Mouse (Mus musculus): Measurements from ENCODE around the gene Btnl9. TPM values are rescaled to one million over a fixed set of nuclear protein-coding genes. Genes with fewer than 3 reads are reported as not detected.
"Not testable (repeated sequence)": the region's sequence is repeated elsewhere in the genome, so short reads cannot be mapped to it uniquely, and the experiment has no call there.

Gene Btnl9
- polyA plus RNA-seq, 1 experiment from 2014 or later = 0.39 TPM

DNA sequence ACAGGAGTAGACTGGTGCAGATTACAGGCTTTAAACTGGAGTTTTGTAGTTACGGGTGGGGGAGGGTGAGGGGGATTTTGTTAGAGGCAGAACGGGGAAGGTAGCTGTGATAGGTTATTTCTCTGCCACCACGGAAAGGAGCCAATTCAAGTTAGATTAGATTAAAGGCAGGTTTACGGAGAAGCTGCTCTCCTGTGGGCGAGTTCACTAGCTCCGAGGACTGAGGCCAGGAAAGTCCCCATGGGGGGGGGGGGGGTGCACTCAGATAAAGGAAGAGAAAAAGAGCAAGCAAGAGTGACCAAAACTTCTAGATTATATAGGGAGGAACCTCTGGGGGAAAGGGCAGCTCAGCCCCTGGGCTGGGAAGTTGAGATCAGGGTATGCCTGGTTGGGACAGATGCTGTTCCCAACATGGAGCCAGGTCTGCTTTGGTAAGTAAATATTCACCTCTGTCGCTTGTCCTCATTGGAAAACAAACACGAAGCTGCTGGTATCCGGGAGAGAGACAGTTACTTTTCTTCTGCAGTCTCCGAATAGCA is 15.6 kb upstream of the Btnl9 start:
- H3K4me1 ChIP-seq = peaks cover 9% of the 10 kb centered on the region
- peak overlapping the region; percentile 87 for H3K4me3 ChIP-seq
- WGBS = 6% methylated on average over 10 of the region's 10 CpGs
- no peaks in the 10 kb centered on the region for H3K27me3 ChIP-seq (replicated peaks)
- H3K9ac ChIP-seq = peak overlapping the region; percentile 98
- no peaks in the 10 kb centered on the region for H3K9me3 ChIP-seq
- ATAC-seq (ENCODE audit: low FRiP score, low read depth) = peak; percentile 38
- peak overlapping the region; percentile 82 for H3K4me2 ChIP-seq (replicated peaks)
- H3K27ac ChIP-seq = no peak overlapping the region
- H3K36me3 ChIP-seq = peaks cover 3% of the 10 kb centered on the region; the same call in 1 of the 2 replicates

DNA sequence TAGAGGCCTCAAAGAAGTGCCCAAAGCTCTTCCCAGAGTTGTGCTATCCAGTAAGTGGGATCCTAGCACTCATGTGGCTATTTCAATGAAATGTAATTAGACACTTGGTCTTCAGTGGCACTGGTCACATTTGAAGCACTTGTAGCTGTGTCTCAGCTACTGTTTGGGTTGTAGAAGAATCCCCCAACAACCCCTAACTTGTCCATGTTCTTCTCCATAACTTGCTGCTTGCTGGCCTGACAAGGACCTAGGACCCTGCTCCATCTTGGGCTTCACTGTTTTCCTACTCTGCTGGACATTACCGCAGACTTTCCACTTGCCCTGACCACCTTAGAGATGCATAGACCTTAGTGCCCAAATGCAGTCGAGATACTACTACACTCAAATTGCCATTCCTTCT is 15.1 kb upstream of the Btnl9 start:
- no peak overlapping the region for H3K27ac ChIP-seq
- H3K4me3 ChIP-seq = 0 out of 2 replicates have a peak overlapping the region, but pooled peaks have one; percentile 87
- H3K9ac ChIP-seq = peak overlapping the region; percentile 98
- no peak for ATAC-seq (ENCODE audit: low FRiP score, low read depth)
- peaks cover 9% of the 10 kb centered on the region for H3K4me1 ChIP-seq
- H3K27me3 ChIP-seq (replicated peaks) = no peaks in the 10 kb centered on the region
- H3K9me3 ChIP-seq = no peaks in the 10 kb centered on the region
- WGBS = 71% methylated on average over 2 of the region's 2 CpGs
- peak overlapping the region; percentile 82 for H3K4me2 ChIP-seq (replicated peaks)
- H3K36me3 ChIP-seq = peaks cover 3% of the 10 kb centered on the region; the same call in 1 of the 2 replicates

DNA sequence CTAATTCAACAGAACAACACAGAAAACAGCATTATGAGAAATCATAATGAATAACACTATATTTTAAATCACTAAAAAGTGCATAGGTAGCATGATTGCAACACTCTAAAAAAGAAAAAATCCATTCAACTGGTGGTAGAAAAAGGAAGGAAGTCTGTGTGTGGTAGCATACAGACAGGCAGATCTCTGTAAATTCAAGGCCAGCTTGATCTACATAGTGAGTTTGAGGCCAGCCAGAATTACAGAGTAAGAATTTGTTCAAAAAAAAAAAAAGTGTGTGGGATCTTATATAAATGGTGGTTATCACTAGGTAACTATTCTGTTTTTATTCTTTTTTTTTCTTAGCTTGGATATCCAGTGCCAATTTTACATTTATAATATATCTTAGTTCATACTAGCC is 14.2 kb upstream of the Btnl9 start:
- Histone ChIP-seq H3K9ac (no peak overlapping the region), H3K4me2 (replicated peaks) (no peak overlapping the region), H3K27ac (no peak overlapping the region), H3K27me3 (replicated peaks) (no peaks in the 10 kb centered on the region), H3K4me3 (no peak overlapping the region), H3K9me3 (no peaks in the 10 kb centered on the region), H3K4me1 (peaks cover 9% of the 10 kb centered on the region), H3K36me3 (no peaks in the 10 kb centered on the region)
- ATAC-seq (ENCODE audit: low FRiP score, low read depth) = no peak

DNA sequence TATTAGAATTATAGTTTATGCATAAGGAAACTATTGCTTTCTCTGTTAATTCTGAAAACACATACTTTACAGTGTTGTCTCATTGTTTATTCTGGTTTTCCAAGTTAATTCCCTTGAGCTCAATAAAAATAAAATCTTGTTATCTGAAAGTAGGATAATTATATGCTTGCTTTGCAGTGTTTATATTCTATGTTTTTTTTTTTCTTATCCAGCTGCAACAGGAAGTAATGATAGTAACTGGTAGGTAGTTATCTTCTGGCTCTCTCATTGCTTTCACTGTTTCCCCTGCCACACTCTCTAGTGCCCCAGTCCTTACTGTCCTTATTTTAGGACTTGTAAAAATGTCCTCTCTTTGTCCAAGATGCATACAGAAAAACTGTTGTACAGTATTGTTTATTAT is 13.7 kb upstream of the Btnl9 start:
- no peak for ATAC-seq (ENCODE audit: low FRiP score, low read depth)
- Histone ChIP-seq H3K27me3 (replicated peaks) (no peaks in the 10 kb centered on the region), H3K9ac (no peak overlapping the region), H3K36me3 (no peaks in the 10 kb centered on the region), H3K4me2 (replicated peaks) (no peak overlapping the region), H3K27ac (no peak overlapping the region), H3K4me3 (no peak overlapping the region), H3K4me1 (peaks cover 9% of the 10 kb centered on the region), H3K9me3 (no peaks in the 10 kb centered on the region)

DNA sequence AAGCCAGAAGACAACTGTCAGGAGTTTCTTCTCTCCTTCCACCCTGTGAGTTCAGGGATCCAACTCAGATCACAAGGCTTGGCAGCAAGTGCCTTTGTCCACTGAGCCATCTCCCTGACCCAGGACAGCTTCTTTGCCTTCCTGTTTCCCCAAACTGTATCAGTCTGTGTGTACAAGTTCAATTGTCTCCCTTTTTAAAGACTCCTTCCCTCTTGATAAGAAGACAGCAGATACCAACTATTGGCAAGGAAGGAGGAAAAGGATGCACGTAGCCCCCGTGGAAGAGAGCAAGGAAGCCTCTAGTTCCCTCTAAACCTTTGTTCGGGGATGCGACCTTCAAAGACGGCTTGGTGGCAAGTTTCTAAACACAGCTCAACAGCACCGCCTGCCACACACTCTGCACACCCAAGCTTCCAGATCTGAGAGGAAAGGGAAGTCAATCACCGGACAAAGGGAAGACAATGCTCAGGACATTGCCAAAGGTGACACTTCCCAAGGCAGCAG is 8.9 kb upstream of the Btnl9 start:
- no peaks in the 10 kb centered on the region for H3K27me3 ChIP-seq (replicated peaks)
- H3K27ac ChIP-seq = no peak overlapping the region
- no peak overlapping the region for H3K4me3 ChIP-seq
- no peak for ATAC-seq (ENCODE audit: low FRiP score, low read depth)
- no peak overlapping the region for H3K9ac ChIP-seq
- no peaks in the 10 kb centered on the region for H3K9me3 ChIP-seq
- 88% methylated on average over 7 of the region's 7 CpGs for WGBS
- no peaks in the 10 kb centered on the region for H3K4me1 ChIP-seq
- H3K36me3 ChIP-seq = no peaks in the 10 kb centered on the region
- no peak overlapping the region for H3K4me2 ChIP-seq (replicated peaks)

DNA sequence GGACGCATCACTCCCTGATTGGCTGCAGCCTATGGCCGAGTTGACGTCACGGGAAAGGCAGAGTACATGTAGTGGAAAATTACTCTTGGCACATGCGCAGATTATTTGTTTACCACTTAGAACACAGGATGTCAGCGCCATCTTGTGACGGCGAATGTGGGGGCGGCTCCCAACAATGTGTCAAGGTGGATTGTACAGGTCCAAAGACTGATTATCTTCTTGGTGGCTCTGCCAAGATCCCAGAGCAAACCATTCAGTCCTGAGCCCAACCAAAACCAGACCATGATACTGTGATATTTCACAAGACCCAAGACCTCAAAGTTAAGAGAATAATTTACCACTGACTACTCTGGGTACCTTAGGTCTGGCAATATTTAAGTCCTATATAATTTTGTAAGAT is 7.8 kb upstream of the Btnl9 start:
- 97% methylated on average over 9 of the region's 9 CpGs for WGBS
- ATAC-seq (ENCODE audit: low FRiP score, low read depth); H3K4me3 ChIP-seq: not testable (repeated sequence)

DNA sequence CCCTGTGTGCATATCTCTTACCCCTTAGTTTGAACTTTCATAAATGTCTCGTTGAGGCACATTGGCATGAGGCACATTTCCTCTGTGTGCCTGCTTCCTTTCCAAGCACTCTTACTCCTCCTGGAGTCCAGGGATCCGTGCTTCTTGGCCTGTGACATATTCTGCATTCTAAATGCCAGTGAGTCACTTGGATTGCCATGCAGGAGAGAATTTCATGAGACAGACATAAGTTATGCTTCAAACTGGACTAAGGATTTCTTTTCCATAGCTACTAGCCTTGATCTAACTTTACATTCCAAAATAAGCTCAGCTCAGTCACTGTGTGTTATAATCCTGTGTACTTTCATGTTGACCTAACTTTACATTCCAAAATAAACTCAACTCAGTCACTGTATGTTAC is 4.1 kb upstream of the Btnl9 start:
- H3K4me1 ChIP-seq = no peaks in the 10 kb centered on the region
- H3K4me2 ChIP-seq (replicated peaks) = no peak overlapping the region
- 54% methylated on average over 2 of the region's 2 CpGs for WGBS
- no peaks in the 10 kb centered on the region for H3K9me3 ChIP-seq
- no peak for ATAC-seq (ENCODE audit: low FRiP score, low read depth)
- no peaks in the 10 kb centered on the region for H3K36me3 ChIP-seq
- H3K27me3 ChIP-seq (replicated peaks) = no peaks in the 10 kb centered on the region
- H3K4me3 ChIP-seq = no peak overlapping the region
- H3K9ac ChIP-seq = no peak overlapping the region
- H3K27ac ChIP-seq = no peak overlapping the region

More for the DNA sequence above, 7.8 kb upstream of the Btnl9 start:
- H3K4me1 ChIP-seq; H3K4me2 ChIP-seq (replicated peaks); H3K36me3 ChIP-seq; H3K9me3 ChIP-seq; H3K27me3 ChIP-seq (replicated peaks); H3K9ac ChIP-seq; H3K27ac ChIP-seq: not testable (repeated sequence)

DNA sequence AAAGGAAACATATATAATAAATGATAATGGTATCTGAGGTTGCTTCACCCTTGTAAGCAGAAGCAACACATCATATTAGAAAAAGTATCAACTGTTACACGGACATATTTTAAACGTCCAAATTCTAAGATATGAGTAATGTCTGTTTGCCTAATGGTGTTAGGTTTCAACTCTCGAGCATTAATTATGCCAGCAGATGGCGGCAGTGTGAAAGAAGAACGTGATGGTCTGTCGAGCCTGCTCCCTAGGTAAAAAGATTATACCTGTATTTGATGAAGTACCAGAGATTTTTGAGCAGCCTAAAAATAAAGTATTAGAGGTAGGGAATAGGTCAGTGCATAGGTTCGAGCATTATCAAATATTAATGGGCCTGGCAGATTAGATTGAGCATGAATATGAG is 2.8 kb upstream of the Btnl9 start:
- no peak overlapping the region for H3K27ac ChIP-seq
- no peak overlapping the region for H3K4me2 ChIP-seq (replicated peaks)
- no peaks in the 10 kb centered on the region for H3K9me3 ChIP-seq
- 11% methylated on average over 7 of the region's 7 CpGs for WGBS
- no peaks in the 10 kb centered on the region for H3K36me3 ChIP-seq
- no peak for ATAC-seq (ENCODE audit: low FRiP score, low read depth)
- H3K4me3 ChIP-seq = no peak overlapping the region
- no peak overlapping the region for H3K9ac ChIP-seq
- H3K4me1 ChIP-seq = no peaks in the 10 kb centered on the region
- H3K27me3 ChIP-seq (replicated peaks) = no peaks in the 10 kb centered on the region

DNA sequence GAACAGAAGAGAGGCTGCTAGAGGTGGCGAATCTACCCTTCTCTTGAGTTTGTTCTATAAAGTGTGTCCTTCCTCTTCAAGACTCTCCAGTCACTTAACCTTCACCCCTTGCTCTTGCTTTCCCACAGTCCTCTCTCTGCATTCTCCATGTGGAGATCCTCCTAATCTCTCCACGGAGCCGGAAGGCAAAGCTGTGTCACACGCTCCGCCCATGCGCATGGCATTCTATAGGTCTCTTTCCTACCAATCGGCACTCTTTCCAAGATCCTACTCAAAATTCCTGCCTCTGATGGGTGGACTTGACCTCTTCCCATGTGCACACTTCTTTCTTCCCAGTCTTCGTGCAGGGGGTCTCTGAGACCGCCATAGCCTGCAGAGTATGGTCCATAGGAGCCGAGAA is 742 bp upstream of the Btnl9 start:
- WGBS = 83% methylated on average over 10 of the region's 10 CpGs
- Histone ChIP-seq H3K4me2 (replicated peaks) (no peak overlapping the region), H3K4me1 (no peaks in the 10 kb centered on the region), H3K36me3 (no peaks in the 10 kb centered on the region), H3K4me3 (no peak overlapping the region), H3K27ac (no peak overlapping the region), H3K9me3 (no peaks in the 10 kb centered on the region), H3K9ac (no peak overlapping the region), H3K27me3 (replicated peaks) (no peaks in the 10 kb centered on the region)
- no peak for ATAC-seq (ENCODE audit: low FRiP score, low read depth)

DNA sequence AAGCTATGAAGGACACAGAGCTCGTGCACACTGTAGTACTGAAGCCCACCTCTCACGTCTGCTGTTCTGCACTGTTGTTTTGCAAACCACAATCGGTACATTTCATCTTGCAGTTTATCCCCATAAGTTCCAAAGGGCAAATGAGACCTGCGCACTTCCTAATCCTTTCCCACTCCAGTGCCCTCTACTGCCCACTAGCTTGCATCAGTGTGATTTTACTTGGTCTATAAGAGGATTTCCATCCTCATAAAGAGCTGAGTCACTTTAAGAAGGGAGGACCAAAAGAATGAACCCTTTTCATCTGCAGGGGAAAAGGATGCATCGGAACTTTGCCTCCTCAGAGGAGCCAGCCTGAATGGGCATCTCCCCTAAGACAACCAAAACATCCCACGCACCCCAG is 507 bp downstream of the Btnl9 start:
- ATAC-seq (ENCODE audit: low FRiP score, low read depth) = no peak
- no peaks in the 10 kb centered on the region for H3K9me3 ChIP-seq
- H3K4me1 ChIP-seq = no peaks in the 10 kb centered on the region
- WGBS = 89% methylated on average over 6 of the region's 6 CpGs
- H3K4me3 ChIP-seq = no peak overlapping the region
- no peaks in the 10 kb centered on the region for H3K36me3 ChIP-seq
- no peak overlapping the region for H3K9ac ChIP-seq
- no peaks in the 10 kb centered on the region for H3K27me3 ChIP-seq (replicated peaks)
- no peak overlapping the region for H3K4me2 ChIP-seq (replicated peaks)
- no peak overlapping the region for H3K27ac ChIP-seq

DNA sequence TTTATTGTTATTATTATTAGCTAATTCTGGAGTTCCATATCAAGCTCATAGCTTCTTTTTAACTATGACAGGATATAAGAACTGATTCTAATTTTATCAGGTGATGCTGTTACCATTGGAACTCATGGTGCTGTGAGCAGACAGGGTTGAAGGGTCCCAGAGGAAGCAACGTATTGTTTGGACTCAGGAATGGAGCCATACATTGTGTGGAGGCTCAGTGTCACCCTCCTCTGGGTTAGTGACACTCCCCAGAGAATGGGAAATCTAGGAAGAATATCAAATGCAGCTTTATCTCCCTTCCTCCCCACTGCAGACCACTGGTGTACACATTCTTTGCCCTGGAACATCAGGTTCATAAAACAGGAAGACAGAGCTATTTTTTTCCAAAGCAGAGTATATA is 3.8 kb downstream of the Btnl9 start:
- no peaks in the 10 kb centered on the region for H3K27me3 ChIP-seq (replicated peaks)
- no peak overlapping the region for H3K4me2 ChIP-seq (replicated peaks)
- H3K9ac ChIP-seq = no peak overlapping the region
- H3K9me3 ChIP-seq = no peaks in the 10 kb centered on the region
- no peak overlapping the region for H3K4me3 ChIP-seq
- WGBS = 77% methylated on average over 1 of the region's 1 CpGs
- no peak for ATAC-seq (ENCODE audit: low FRiP score, low read depth)
- H3K36me3 ChIP-seq = no peaks in the 10 kb centered on the region
- H3K4me1 ChIP-seq = no peaks in the 10 kb centered on the region
- no peak overlapping the region for H3K27ac ChIP-seq

DNA sequence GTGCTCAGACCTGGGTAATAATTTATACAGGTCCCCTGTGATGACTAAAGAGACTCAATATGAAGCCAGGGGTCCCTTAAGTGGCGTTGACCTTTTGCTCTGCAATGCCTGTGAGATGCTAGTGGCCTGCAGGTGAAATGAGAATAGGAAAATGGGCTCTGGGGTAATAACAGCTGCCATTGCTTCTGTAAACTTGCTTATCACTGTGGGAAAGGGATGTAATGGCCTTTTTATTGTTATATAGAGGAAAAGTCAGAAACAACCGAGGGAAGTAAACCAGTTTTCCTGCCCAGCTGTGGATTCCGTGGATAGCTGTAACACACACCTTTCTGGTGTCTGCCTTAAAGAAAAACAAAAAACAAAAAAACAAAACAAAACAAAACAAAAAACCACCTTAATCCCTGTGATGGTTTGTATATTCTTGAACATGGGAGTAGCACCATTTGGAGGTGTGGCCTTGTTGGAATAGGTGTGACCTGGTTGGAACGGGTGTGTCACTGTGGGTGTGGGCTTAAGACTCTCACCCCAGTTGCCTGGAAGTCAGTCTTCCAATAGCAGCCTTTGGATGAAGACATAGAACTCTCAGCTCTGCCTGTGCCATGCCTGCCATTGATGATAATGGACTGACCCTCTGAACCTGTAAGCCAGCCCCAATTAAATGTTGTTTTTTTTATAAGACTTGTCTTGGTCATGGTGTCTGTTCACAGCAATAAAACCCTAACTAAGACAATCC is 10.7 kb downstream of the Btnl9 start:
- H3K4me1 ChIP-seq; H3K4me2 ChIP-seq (replicated peaks); H3K4me3 ChIP-seq; ATAC-seq (ENCODE audit: low FRiP score, low read depth); H3K27ac ChIP-seq; H3K9me3 ChIP-seq; H3K27me3 ChIP-seq (replicated peaks); H3K36me3 ChIP-seq; H3K9ac ChIP-seq: not testable (repeated sequence)
- 71% methylated on average over 4 of the region's 4 CpGs for WGBS

DNA sequence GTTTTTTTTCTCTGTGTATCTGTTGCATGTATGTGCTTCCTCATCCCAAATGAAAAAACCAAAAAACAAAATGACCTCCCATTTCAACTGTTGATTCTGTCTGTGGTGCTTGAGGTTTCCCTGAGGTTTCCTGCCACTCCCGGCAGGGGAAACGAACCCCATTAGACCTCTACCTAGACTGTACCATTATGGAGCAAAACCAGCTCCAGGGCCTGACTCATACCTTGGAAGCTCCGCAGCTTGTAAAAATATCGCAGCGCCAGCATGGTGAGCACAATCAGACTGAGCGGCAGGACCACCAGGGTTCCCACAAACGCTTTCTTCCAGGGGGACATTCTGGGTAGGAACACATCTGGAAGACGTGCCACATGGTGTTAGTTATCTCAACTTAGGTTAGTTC is 11.6 kb downstream of the Btnl9 start:
- no peak overlapping the region for H3K27ac ChIP-seq
- ATAC-seq (ENCODE audit: low FRiP score, low read depth) = no peak
- H3K4me2 ChIP-seq (replicated peaks) = no peak overlapping the region
- H3K4me1 ChIP-seq = no peaks in the 10 kb centered on the region
- no peaks in the 10 kb centered on the region; the same call in 1 of the 2 replicates for H3K27me3 ChIP-seq (replicated peaks)
- H3K9ac ChIP-seq = no peak overlapping the region
- H3K4me3 ChIP-seq = no peak overlapping the region
- WGBS = 90% methylated on average over 8 of the region's 8 CpGs
- no peaks in the 10 kb centered on the region for H3K9me3 ChIP-seq
- H3K36me3 ChIP-seq = no peaks in the 10 kb centered on the region

Data from neural tube, embryonic 12.5 days (tissue).